Mouse (Mus musculus): Measurements from ENCODE around the gene Cpne7. TPM values are rescaled to one million over a fixed set of nuclear protein-coding genes. Genes with fewer than 3 reads are reported as not detected.
A peak's percentile ranks its signal among the peaks of the same experiment; 100 is the strongest.

Gene Cpne7
- total RNA-seq (2014; rRNA removed) (0.07 and 0.09 TPM in 2 replicates), polyA plus RNA-seq (2012; rRNA removed) (0.09 and 0.28 TPM in 2 replicates)

DNA sequence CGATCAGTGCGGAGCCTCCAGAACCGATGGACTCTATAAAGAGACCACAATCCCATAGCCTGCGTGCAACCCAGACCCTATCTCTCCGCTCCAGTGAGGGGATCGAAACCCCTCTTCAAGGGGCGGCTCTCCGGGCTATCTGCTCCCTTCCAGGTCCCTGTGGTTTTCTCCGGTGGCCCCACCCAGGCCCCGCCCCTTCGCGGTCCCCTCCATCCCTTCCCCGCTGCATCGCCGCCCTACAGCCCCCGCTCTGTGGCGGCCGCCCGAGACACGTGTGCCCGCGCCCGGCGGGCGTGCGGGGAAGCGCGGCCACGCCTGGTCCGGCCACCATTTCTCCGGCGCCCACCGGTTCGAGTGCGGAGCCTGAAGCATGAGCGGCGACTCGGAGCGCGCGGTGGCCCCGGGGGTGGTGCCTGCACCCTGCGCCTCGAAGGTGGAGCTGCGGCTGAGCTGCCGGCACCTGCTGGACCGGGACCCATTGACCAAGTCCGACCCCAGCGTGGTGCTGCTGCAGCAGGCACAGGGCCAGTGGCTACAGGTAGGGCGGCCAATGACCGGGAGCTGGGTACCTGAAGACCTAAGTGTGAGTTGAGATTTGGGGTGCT, at the start of gene Cpne7:
Cpne7 (plus strand) TSS at position 248 of the 605 bp plus-strand sequence.
- peak within 1 kb of the TSS; percentile 18; the same call in 1 of the 2 replicates for H3K4me3 ChIP-seq (ENCODE audit: insufficient read depth, low read depth, low read length)
- H3K9ac ChIP-seq (ENCODE audit: low read depth, low read length), result no peak within 1 kb of the TSS
- no peak for DNase-seq (ENCODE audit: extremely low read depth, low read depth, low spot score)
- 2% methylated on average over 51 of the region's 51 CpGs for WGBS
- no peaks in the 10 kb centered on the region for H3K79me2 ChIP-seq (ENCODE audit: control insufficient read depth, insufficient read depth, low read length)
- H3K27ac ChIP-seq (replicated peaks; ENCODE audit: insufficient read depth, low read depth, low read length), result no peak within 1 kb of the TSS
- TF ChIP-seq POLR2A (IDR thresholded peaks at IDR 0.05; ENCODE audit: extremely low read depth, insufficient read depth, low read length) (no peak), CTCF (IDR thresholded peaks at IDR 0.05; ENCODE audit: low read depth, low read length) (no peak)
- H3K4me1 ChIP-seq (ENCODE audit: control insufficient read depth, insufficient read depth, low read length), result no peaks in the 10 kb centered on the region
- H3K36me3 ChIP-seq (ENCODE audit: control insufficient read depth, insufficient read depth, low read length), result no peaks in the 10 kb centered on the region
- H3K27me3 ChIP-seq (ENCODE audit: control insufficient read depth, insufficient read depth, low read length), result peaks cover 10% of the 10 kb centered on the region

DNA sequence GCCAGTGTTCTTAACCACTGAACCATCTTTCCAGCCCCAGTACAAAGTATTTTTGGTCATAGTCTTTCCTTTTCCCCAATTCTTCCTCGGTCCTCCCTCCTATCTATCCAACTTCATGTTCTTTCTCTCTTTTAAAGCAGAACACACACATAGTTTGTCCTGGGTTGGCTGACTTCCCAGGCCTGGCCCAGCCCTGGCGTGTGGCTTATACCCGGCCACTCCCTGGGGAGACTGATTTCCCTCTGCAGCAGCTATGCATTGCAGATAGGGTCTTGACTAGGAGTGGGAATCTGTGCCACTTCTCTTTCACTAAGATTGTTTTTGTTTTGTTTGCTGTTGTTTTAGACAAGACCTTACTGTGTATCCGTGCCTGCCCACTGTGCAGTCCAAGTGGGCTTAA, 46.0 kb upstream of the Cpne7 start:
- Histone ChIP-seq H3K4me3 (ENCODE audit: insufficient read depth, low read depth, low read length) (no peak overlapping the region), H3K27ac (replicated peaks; ENCODE audit: insufficient read depth, low read depth, low read length) (no peak overlapping the region), H3K36me3 (ENCODE audit: control insufficient read depth, insufficient read depth, low read length) (peaks cover 5% of the 10 kb centered on the region; the same call in 1 of the 2 replicates), H3K9ac (ENCODE audit: low read depth, low read length) (no peak overlapping the region), H3K4me1 (ENCODE audit: control insufficient read depth, insufficient read depth, low read length) (peaks cover 4% of the 10 kb centered on the region; the same call in 1 of the 2 replicates), H3K79me2 (ENCODE audit: control insufficient read depth, insufficient read depth, low read length) (peaks cover 6% of the 10 kb centered on the region; the same call in 1 of the 2 replicates), H3K27me3 (ENCODE audit: control insufficient read depth, insufficient read depth, low read length) (no peaks in the 10 kb centered on the region)
- TF ChIP-seq CTCF (IDR thresholded peaks at IDR 0.05; ENCODE audit: low read depth, low read length) (no peak), POLR2A (IDR thresholded peaks at IDR 0.05; ENCODE audit: extremely low read depth, insufficient read depth, low read length) (no peak)
- WGBS, result 57% methylated on average over 4 of the region's 4 CpGs
- DNase-seq (ENCODE audit: extremely low read depth, low read depth, low spot score), result no peak

DNA sequence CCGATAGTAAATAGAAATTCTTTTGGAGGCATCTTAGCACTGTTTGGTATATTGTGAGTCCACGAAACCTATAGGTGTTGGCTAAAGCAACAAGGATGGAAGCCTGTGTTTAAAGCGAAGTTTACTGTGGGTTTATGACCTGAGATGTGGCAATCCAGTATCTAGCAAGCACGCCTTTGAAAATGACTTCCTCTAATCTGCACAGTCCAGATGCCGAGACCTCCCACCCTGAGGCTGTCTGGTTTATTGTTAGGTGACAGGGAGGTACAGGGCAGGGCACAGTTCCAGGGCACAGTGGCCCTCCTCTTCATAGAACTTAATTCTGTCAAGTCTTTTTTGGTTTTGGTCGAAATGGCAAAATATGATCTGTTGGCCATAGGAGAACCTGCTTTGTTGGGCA, 40.0 kb upstream of the Cpne7 start:
- no peak for DNase-seq (ENCODE audit: extremely low read depth, low read depth, low spot score)
- H3K4me3 ChIP-seq (ENCODE audit: insufficient read depth, low read depth, low read length), result no peak overlapping the region
- H3K9ac ChIP-seq (ENCODE audit: low read depth, low read length), result no peak overlapping the region
- H3K27me3 ChIP-seq (ENCODE audit: control insufficient read depth, insufficient read depth, low read length), result no peaks in the 10 kb centered on the region
- TF ChIP-seq POLR2A (IDR thresholded peaks at IDR 0.05; ENCODE audit: extremely low read depth, insufficient read depth, low read length), result no peak
- no peak for TF ChIP-seq CTCF (IDR thresholded peaks at IDR 0.05; ENCODE audit: low read depth, low read length)
- no peaks in the 10 kb centered on the region for H3K4me1 ChIP-seq (ENCODE audit: control insufficient read depth, insufficient read depth, low read length)
- no peaks in the 10 kb centered on the region for H3K79me2 ChIP-seq (ENCODE audit: control insufficient read depth, insufficient read depth, low read length)
- 94% methylated on average over 6 of the region's 6 CpGs for WGBS
- H3K36me3 ChIP-seq (ENCODE audit: control insufficient read depth, insufficient read depth, low read length), result peaks cover 18% of the 10 kb centered on the region
- H3K27ac ChIP-seq (replicated peaks; ENCODE audit: insufficient read depth, low read depth, low read length), result no peak overlapping the region

DNA sequence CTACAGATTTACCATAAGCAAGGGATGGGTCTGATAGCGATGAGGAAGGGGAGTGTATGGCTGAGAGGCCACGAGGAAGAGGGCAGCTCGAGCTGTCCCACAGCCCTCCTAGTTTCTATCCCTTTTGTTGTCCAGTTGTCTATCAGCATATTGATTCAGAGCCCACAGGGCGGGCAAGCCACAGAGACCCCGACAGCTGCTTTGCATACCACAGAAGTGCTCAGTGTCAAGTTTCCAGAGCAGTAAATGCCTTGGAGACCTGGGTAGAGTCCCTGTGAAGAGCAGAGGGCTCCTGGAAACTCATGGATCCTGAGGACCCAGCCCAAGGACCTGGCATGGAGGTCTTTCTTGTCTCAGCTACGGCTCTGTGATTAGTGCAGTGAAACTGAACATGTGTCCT, 34.2 kb upstream of the Cpne7 start:
- TF ChIP-seq POLR2A (IDR thresholded peaks at IDR 0.05; ENCODE audit: extremely low read depth, insufficient read depth, low read length), result no peak
- no peak for TF ChIP-seq CTCF (IDR thresholded peaks at IDR 0.05; ENCODE audit: low read depth, low read length)
- Histone ChIP-seq H3K27me3 (ENCODE audit: control insufficient read depth, insufficient read depth, low read length) (no peaks in the 10 kb centered on the region), H3K79me2 (ENCODE audit: control insufficient read depth, insufficient read depth, low read length) (no peaks in the 10 kb centered on the region), H3K4me1 (ENCODE audit: control insufficient read depth, insufficient read depth, low read length) (no peaks in the 10 kb centered on the region), H3K9ac (ENCODE audit: low read depth, low read length) (no peak overlapping the region), H3K27ac (replicated peaks; ENCODE audit: insufficient read depth, low read depth, low read length) (no peak overlapping the region), H3K36me3 (ENCODE audit: control insufficient read depth, insufficient read depth, low read length) (peaks cover 18% of the 10 kb centered on the region; the same call in 1 of the 2 replicates), H3K4me3 (ENCODE audit: insufficient read depth, low read depth, low read length) (no peak overlapping the region)
- 94% methylated on average over 6 of the region's 6 CpGs for WGBS
- no peak for DNase-seq (ENCODE audit: extremely low read depth, low read depth, low spot score)

DNA sequence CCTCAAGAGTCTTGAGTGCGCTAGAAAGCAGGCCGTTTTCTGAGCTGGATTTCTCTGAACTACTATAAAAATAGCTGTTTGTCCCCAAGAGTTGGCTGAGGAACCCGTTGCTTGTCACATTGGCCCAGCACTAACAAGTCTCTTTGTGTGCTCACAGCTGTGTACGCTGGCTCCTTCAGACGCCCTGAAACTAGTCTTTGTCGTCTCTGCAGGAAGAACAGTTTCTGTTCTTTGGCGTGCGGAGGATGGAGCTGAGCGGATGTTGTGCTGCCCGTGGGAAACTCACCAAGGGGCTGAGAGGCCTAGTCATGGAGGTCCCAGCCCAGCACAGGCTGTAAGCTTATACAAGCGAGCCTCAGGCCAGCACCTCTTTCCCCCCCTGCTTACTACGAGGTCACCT, 33.6 kb upstream of the Cpne7 start:
- Histone ChIP-seq H3K79me2 (ENCODE audit: control insufficient read depth, insufficient read depth, low read length) (no peaks in the 10 kb centered on the region), H3K4me1 (ENCODE audit: control insufficient read depth, insufficient read depth, low read length) (no peaks in the 10 kb centered on the region), H3K27ac (replicated peaks; ENCODE audit: insufficient read depth, low read depth, low read length) (no peak overlapping the region), H3K4me3 (ENCODE audit: insufficient read depth, low read depth, low read length) (no peak overlapping the region), H3K9ac (ENCODE audit: low read depth, low read length) (no peak overlapping the region), H3K36me3 (ENCODE audit: control insufficient read depth, insufficient read depth, low read length) (peaks cover 15% of the 10 kb centered on the region; the same call in 1 of the 2 replicates), H3K27me3 (ENCODE audit: control insufficient read depth, insufficient read depth, low read length) (no peaks in the 10 kb centered on the region)
- TF ChIP-seq POLR2A (IDR thresholded peaks at IDR 0.05; ENCODE audit: extremely low read depth, insufficient read depth, low read length) (no peak), CTCF (IDR thresholded peaks at IDR 0.05; ENCODE audit: low read depth, low read length) (no peak)
- no peak for DNase-seq (ENCODE audit: extremely low read depth, low read depth, low spot score)
- WGBS, result 93% methylated on average over 12 of the region's 12 CpGs

DNA sequence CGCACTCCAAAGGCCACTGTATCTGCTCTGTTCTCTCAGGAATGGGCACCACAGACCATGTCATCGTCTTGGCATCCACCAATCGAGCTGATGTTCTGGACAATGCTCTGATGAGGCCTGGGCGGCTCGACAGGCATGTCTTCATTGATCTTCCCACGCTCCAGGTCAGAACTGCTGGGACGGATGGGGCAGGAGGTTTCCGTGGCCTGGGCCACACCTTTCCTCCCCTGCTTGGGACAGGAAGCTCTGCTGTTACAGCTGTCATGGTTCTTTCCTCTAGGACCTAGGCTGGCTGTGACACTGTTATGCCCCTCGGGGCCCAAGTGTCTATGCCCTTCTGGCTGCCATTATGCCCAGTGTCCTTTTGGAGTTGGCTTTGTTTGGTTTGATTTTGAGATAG, 29.9 kb upstream of the Cpne7 start:
- peaks cover 5% of the 10 kb centered on the region for H3K36me3 ChIP-seq (ENCODE audit: control insufficient read depth, insufficient read depth, low read length)

More for the DNA sequence above, 29.9 kb upstream of the Cpne7 start:
- Histone ChIP-seq H3K9ac (ENCODE audit: low read depth, low read length) (no peak overlapping the region), H3K27me3 (ENCODE audit: control insufficient read depth, insufficient read depth, low read length) (no peaks in the 10 kb centered on the region), H3K79me2 (ENCODE audit: control insufficient read depth, insufficient read depth, low read length) (no peaks in the 10 kb centered on the region), H3K27ac (replicated peaks; ENCODE audit: insufficient read depth, low read depth, low read length) (no peak overlapping the region), H3K4me1 (ENCODE audit: control insufficient read depth, insufficient read depth, low read length) (no peaks in the 10 kb centered on the region), H3K4me3 (ENCODE audit: insufficient read depth, low read depth, low read length) (no peak overlapping the region)
- no peak for DNase-seq (ENCODE audit: extremely low read depth, low read depth, low spot score)
- 78% methylated on average over 9 of the region's 9 CpGs for WGBS
- no peak for TF ChIP-seq POLR2A (IDR thresholded peaks at IDR 0.05; ENCODE audit: extremely low read depth, insufficient read depth, low read length)
- no peak for TF ChIP-seq CTCF (IDR thresholded peaks at IDR 0.05; ENCODE audit: low read depth, low read length)

Measured in liver, adult 2 months (tissue).